ENCODE assay signal across 7 mouse cellular contexts in genomic region chr7:16760292-16760691, GRCm38 (mm10). TPM values are rescaled to one million over a fixed set of nuclear protein-coding genes. Genes with fewer than 3 reads are reported as not detected.
DNase-seq lines count a peak whose midpoint lies in the region; ATAC-seq and TF ChIP-seq lines count a peak whose summit lies in the region.

No protein-coding gene starts in this region.

- intact Hi-C loops in heart, postnatal 25 days (cut with DNase I): loop anchor here (2.0 kb wide), 1 partner anchor 23 kb away; no protein-coding TSS in a partner anchor

- no peaks in the 10 kb centered on the region for H3K27me3 ChIP-seq in ES-Bruce4 (ENCODE audit: control insufficient read depth, insufficient read depth, low read length, poor library complexity, severe bottlenecking)
- H3K27me3 ChIP-seq in forebrain, embryonic 15.5 days: no peaks in the 10 kb centered on the region

- TF ChIP-seq CTCF in ES-Bruce4 (IDR thresholded peaks at IDR 0.05; ENCODE audit: low read depth, low read length): no peak
- TF ChIP-seq CTCF in lung, adult 2 months (IDR thresholded peaks at IDR 0.05; ENCODE audit: insufficient read depth, low read length): no peak

- peak; percentile 47; the same call in 1 of the 2 replicates for ATAC-seq in common myeloid progenitor, adult 5-6 weeks (replicated peaks; ENCODE audit: low read depth, poor library complexity, severe bottlenecking)
- ATAC-seq in forebrain, embryonic 15.5 days (replicated peaks): no peak

- peak overlapping the region; percentile 20 for H3K4me3 ChIP-seq in ES-Bruce4 (ENCODE audit: low read depth, low read length)
- no peak overlapping the region for H3K4me3 ChIP-seq in lung, adult 2 months (replicated peaks; ENCODE audit: extremely low read depth, low read depth, low read length)
- no peak overlapping the region for H3K4me3 ChIP-seq in forebrain, embryonic 15.5 days

- 0 out of 2 replicates have a peak, but pooled peaks have one; percentile 53 for TF ChIP-seq EP300 in ES-Bruce4 (IDR thresholded peaks at IDR 0.05; ENCODE audit: insufficient read depth, low read depth, low read length)

- H3K9ac ChIP-seq in ES-Bruce4 (ENCODE audit: low read depth, poor library complexity, severe bottlenecking): no peak overlapping the region
- H3K9ac ChIP-seq in forebrain, embryonic 15.5 days (replicated peaks): no peak overlapping the region

- TF ChIP-seq POLR2A in ES-Bruce4 (IDR thresholded peaks at IDR 0.05; ENCODE audit: insufficient read depth, low read length): no peak
- TF ChIP-seq POLR2A in lung, adult 2 months (IDR thresholded peaks at IDR 0.05; ENCODE audit: borderline replicate concordance, extremely low read depth, low read depth, low read length): peak; percentile 27; the same call in 1 of the 2 replicates

- H3K27ac ChIP-seq in ES-Bruce4 (ENCODE audit: insufficient read depth, low read length): peak overlapping the region; percentile 60
- H3K27ac ChIP-seq in forebrain, embryonic 15.5 days (replicated peaks): no peak overlapping the region

- peaks cover 4% of the 10 kb centered on the region for H3K4me1 ChIP-seq in ES-Bruce4 (ENCODE audit: control insufficient read depth, insufficient read depth, low read length)
- H3K4me1 ChIP-seq in lung, adult 2 months (ENCODE audit: control insufficient read depth, insufficient read depth, low read length): peaks cover 13% of the 10 kb centered on the region
- H3K4me1 ChIP-seq in forebrain, embryonic 15.5 days: no peaks in the 10 kb centered on the region

- no peaks in the 10 kb centered on the region for H3K36me3 ChIP-seq in ES-Bruce4 (ENCODE audit: control insufficient read depth, insufficient read depth, low read length, poor library complexity, severe bottlenecking)
- no peaks in the 10 kb centered on the region for H3K36me3 ChIP-seq in forebrain, embryonic 15.5 days

- 14% methylated on average over 8 of the region's 8 CpGs for WGBS in lung, adult 2 months
- 34% methylated on average over 8 of the region's 8 CpGs for WGBS in forebrain, embryonic 15.5 days

- H3K9me3 ChIP-seq in ES-Bruce4 (replicated peaks; ENCODE audit: control insufficient read depth, insufficient read depth, low read length, poor library complexity, severe bottlenecking): no peaks in the 10 kb centered on the region
- H3K9me3 ChIP-seq in forebrain, embryonic 15.5 days: no peaks in the 10 kb centered on the region

- peak; percentile 60 for DNase-seq in heart, postnatal 25 days (ENCODE audit: low spot score)
- DNase-seq in lung, adult 2 months: no peak
- no peak for DNase-seq in layer of hippocampus, postnatal 10 days (ENCODE audit: low spot score in 2 of 2)
- DNase-seq in left cerebral cortex, adult 9 months (ENCODE audit: low spot score in 2 of 2): no peak

- no peak overlapping the region for H3K4me2 ChIP-seq in forebrain, embryonic 15.5 days (replicated peaks)

RNA-seq across cellular contexts. Expression of gene Slc1a5, which starts 20.8 kb away (rescaled TPM):
- 101 and 108 TPM in 2 replicates for polyA plus RNA-seq in ES-Bruce4 (2011; ENCODE audit: insufficient read depth, insufficient read length, low read depth, missing spikeins)
- total RNA-seq in common myeloid progenitor, adult 5-6 weeks (2017): 30.6 and 51.4 TPM in 2 replicates
- total RNA-seq in heart, postnatal 25 days (2021): 10 to 100 TPM; 18.5 to 22.8 TPM
- 190 and 201 TPM in 2 replicates for polyA plus RNA-seq in lung, adult 2 months (2012; rRNA removed)
- 1 to 10 TPM; 4.0 to 4.6 TPM for total RNA-seq in layer of hippocampus, postnatal 10 days (2021)
- polyA plus RNA-seq in forebrain, embryonic 15.5 days (2015; fragmentation: Nextera tagmentation; extraction: Ambion mirVana): 10.0 and 13.6 TPM in 2 replicates

RNA-seq across cellular contexts. Expression of gene Ap2s1, which starts 22.1 kb away (rescaled TPM):
- polyA plus RNA-seq in ES-Bruce4 (2011; ENCODE audit: insufficient read depth, insufficient read length, low read depth, missing spikeins): 88.3 and 91.5 TPM in 2 replicates
- 70.4 and 72.4 TPM in 2 replicates for total RNA-seq in common myeloid progenitor, adult 5-6 weeks (2017)
- total RNA-seq in heart, postnatal 25 days (2021): 10 to 100 TPM; 80.9 to 87.9 TPM
- 206 and 228 TPM in 2 replicates for polyA plus RNA-seq in lung, adult 2 months (2012; rRNA removed)
- 100 to 1,000 TPM; 348 to 366 TPM for total RNA-seq in layer of hippocampus, postnatal 10 days (2021)
- 395 and 401 TPM in 2 replicates for polyA plus RNA-seq in forebrain, embryonic 15.5 days (2015; fragmentation: Nextera tagmentation; extraction: Ambion mirVana)

RNA-seq across cellular contexts. Expression of gene Ceacam9, which starts 38.6 kb away (rescaled TPM):
- polyA plus RNA-seq in ES-Bruce4 (2011; ENCODE audit: insufficient read depth, insufficient read length, low read depth, missing spikeins): not detected in 2 replicates
- not detected in 2 replicates for total RNA-seq in common myeloid progenitor, adult 5-6 weeks (2017)
- not detected for total RNA-seq in heart, postnatal 25 days (2021)
- not detected in 2 replicates for polyA plus RNA-seq in lung, adult 2 months (2012; rRNA removed)
- not detected for total RNA-seq in layer of hippocampus, postnatal 10 days (2021)
- 0.13 and 0.18 TPM in 2 replicates for polyA plus RNA-seq in forebrain, embryonic 15.5 days (2015; fragmentation: Nextera tagmentation; extraction: Ambion mirVana)

RNA-seq across cellular contexts. Expression of gene Strn4, which starts 55.4 kb away (rescaled TPM):
- polyA plus RNA-seq in ES-Bruce4 (2011; ENCODE audit: insufficient read depth, insufficient read length, low read depth, missing spikeins): 53.5 and 55.5 TPM in 2 replicates
- total RNA-seq in common myeloid progenitor, adult 5-6 weeks (2017): 50.2 and 51.1 TPM in 2 replicates
- total RNA-seq in heart, postnatal 25 days (2021): 10 to 100 TPM; 54.8 to 65.5 TPM
- 164 and 180 TPM in 2 replicates for polyA plus RNA-seq in lung, adult 2 months (2012; rRNA removed)
- total RNA-seq in layer of hippocampus, postnatal 10 days (2021): 100 to 1,000 TPM; 260 to 286 TPM
- 185 and 193 TPM in 2 replicates for polyA plus RNA-seq in forebrain, embryonic 15.5 days (2015; fragmentation: Nextera tagmentation; extraction: Ambion mirVana)

RNA-seq across cellular contexts. Expression of gene Fkrp, which starts 56.2 kb away (rescaled TPM):
- 14.7 and 17.4 TPM in 2 replicates for polyA plus RNA-seq in ES-Bruce4 (2011; ENCODE audit: insufficient read depth, insufficient read length, low read depth, missing spikeins)
- total RNA-seq in common myeloid progenitor, adult 5-6 weeks (2017): 9.1 and 11.4 TPM in 2 replicates
- 10 to 100 TPM; 46.2 to 48.0 TPM for total RNA-seq in heart, postnatal 25 days (2021)
- polyA plus RNA-seq in lung, adult 2 months (2012; rRNA removed): 41.7 and 42.0 TPM in 2 replicates
- total RNA-seq in layer of hippocampus, postnatal 10 days (2021): 10 to 100 TPM; 42.2 to 45.0 TPM
- polyA plus RNA-seq in forebrain, embryonic 15.5 days (2015; fragmentation: Nextera tagmentation; extraction: Ambion mirVana): 28.2 and 29.0 TPM in 2 replicates
